ENCODE assay signal across 8 mouse cellular contexts in the genomic region with DNA sequence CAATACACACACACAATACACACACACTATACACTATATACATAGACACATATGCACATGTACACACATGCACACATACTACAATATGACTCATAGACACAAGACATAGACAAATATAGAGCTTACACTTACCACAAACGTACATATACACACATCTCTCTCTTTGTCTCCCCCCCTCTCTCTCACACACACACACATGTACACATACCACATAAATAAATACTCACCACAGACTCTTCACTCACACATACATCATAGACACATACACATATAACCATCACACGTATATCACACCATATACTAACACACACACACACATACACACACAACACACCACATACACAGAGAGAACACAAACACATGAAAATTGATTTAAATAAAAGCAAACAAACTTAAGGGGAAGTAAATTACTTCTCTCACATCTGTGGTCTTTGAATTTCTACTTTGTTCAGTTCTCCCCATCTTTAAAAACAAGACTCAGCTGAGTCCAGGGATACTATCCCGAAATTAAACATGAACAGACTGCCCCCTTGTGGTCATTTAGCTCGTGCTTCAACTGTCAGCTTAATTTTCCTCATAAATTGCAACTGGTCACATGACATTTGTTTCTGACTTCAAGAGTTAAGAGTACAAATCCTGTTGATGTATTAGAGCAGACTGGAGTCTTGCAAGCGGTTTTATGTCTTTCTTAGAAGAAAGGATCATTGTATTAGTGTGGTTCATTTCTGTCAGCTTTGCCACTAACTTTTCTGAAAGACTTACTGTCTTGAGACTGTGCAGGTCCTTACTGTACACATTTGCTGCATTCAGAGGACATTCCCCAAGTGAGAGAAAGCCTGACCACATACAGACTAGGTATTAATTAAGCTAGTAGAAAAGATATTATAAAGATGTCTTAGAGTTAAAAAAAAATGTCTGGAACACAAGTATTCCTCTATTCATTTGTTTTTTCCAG. TPM values are rescaled to one million over a fixed set of nuclear protein-coding genes. Genes with fewer than 3 reads are reported as not detected.
DNase-seq lines count a peak whose midpoint lies in the region; ATAC-seq and TF ChIP-seq lines count a peak whose summit lies in the region.

No protein-coding gene starts in this region.

- H3K9me3 ChIP-seq in intestine, embryonic 14.5 days (ENCODE audit: control insufficient read depth, low read length) = no peaks in the 10 kb centered on the region

- no peaks in the 10 kb centered on the region for H3K36me3 ChIP-seq in intestine, embryonic 14.5 days (ENCODE audit: control insufficient read depth, insufficient read depth, low read length)

- TF ChIP-seq CTCF in left cerebral cortex, adult 2 months (IDR thresholded peaks at IDR 0.05) = peak; percentile 88

- 34% methylated on average over 5 of the region's 5 CpGs for WGBS in intestine, embryonic 14.5 days

- intact Hi-C loops in left cerebral cortex, adult 2 months (cut with DNase I) = loop anchor here (1.0 to 5.0 kb wide), 4 partner anchors 336 to 660 kb away; no protein-coding TSS in a partner anchor

- H3K9ac ChIP-seq in intestine, embryonic 14.5 days (ENCODE audit: low read length) = no peak overlapping the region

- no peak overlapping the region for H3K4me2 ChIP-seq in intestine, embryonic 14.5 days (ENCODE audit: low read length)

- peak; percentile 26 to 88 for DNase-seq in adrenal gland, adult (ENCODE audit: inconsistent age in 2 of 2, low spot score in 1 of 2)
- peak; percentile 28 to 62 for DNase-seq in cerebellum, postnatal 4 days (ENCODE audit: low spot score in 2 of 2)
- peak; percentile 68 for DNase-seq in gastrocnemius, adult 18-20 months (ENCODE audit: low spot score)
- DNase-seq in intestine, embryonic 14.5 days (ENCODE audit: low spot score) = peak; percentile 77
- DNase-seq in left cerebral cortex, adult 2 months (ENCODE audit: extremely low spot score in 1 of 2, low spot score in 2 of 2) = peak; percentile 39
- peak; percentile 15 to 18 for DNase-seq in right cerebral cortex, postnatal 36 days (ENCODE audit: low spot score in 2 of 2)
- no peak for DNase-seq in natural killer cell, adult 2 months (ENCODE audit: low spot score in 2 of 2)

- no peak overlapping the region for H3K27ac ChIP-seq in intestine, embryonic 14.5 days (ENCODE audit: low read depth)
- no peak overlapping the region for H3K27ac ChIP-seq in left cerebral cortex, adult 2 months

- H3K4me3 ChIP-seq in intestine, embryonic 14.5 days (ENCODE audit: low read depth, low read length) = no peak overlapping the region
- H3K4me3 ChIP-seq in left cerebral cortex, adult 2 months = no peak overlapping the region

- no peaks in the 10 kb centered on the region for H3K27me3 ChIP-seq in intestine, embryonic 14.5 days (replicated peaks; ENCODE audit: control insufficient read depth, insufficient read depth, low read length)

- peak; percentile 62; the same call in 1 of the 2 replicates for ATAC-seq in intestine, embryonic 14.5 days (replicated peaks; ENCODE audit: low FRiP score, low TSS enrichment, low read depth)
- peak; percentile 76 for ATAC-seq in megakaryocyte progenitor cell, adult 5-6 weeks (replicated peaks; ENCODE audit: poor library complexity)

- H3K4me1 ChIP-seq in intestine, embryonic 14.5 days (replicated peaks; ENCODE audit: control insufficient read depth, insufficient read depth, low read length) = no peaks in the 10 kb centered on the region

RNA-seq across cellular contexts. Expression of a gene that starts 32.1 kb away (rescaled TPM):
- under 1 TPM in 1 of 2 experiments, not detected in 1; 0.30 TPM for total RNA-seq in gastrocnemius, adult 18-20 months (2021)
- not detected in 2 replicates for polyA plus RNA-seq in intestine, embryonic 14.5 days (2014; fragmentation: Nextera tagmentation; extraction: Ambion mirVana)
- not detected for total RNA-seq in left cerebral cortex, adult 2 months (2021)
- total RNA-seq in megakaryocyte progenitor cell, adult 5-6 weeks (2015) = not detected in 2 replicates
- not detected in 2 replicates for total RNA-seq in megakaryocyte progenitor cell, adult 5-6 weeks (2017)

Comparison
In these comparisons a context has a peak if more than half of its experiments do, and no peak if none do; other contexts are left out.
1. DNase-seq: peak in adrenal gland, adult (2 of 2), cerebellum, postnatal 4 days (2 of 2), gastrocnemius, adult 18-20 months (single experiment), intestine, embryonic 14.5 days (single experiment), left cerebral cortex, adult 2 months (2 of 2) and right cerebral cortex, postnatal 36 days (2 of 2); none in natural killer cell, adult 2 months (0 of 2).